Mouse (Mus musculus): ENCODE data around the gene Cpeb4. TPM values are rescaled to one million over a fixed set of nuclear protein-coding genes. Genes with fewer than 3 reads are reported as not detected.
A peak's percentile ranks its signal among the peaks of the same experiment; 100 is the strongest.

The Cpeb4 gene
- polyA plus RNA-seq (2016; fragmentation: Nextera tagmentation; extraction: Ambion mirVana), result 11.7 and 14.0 TPM in 2 replicates

- peaks cover 27% of the 10 kb centered on the region for H3K4me1 ChIP-seq
- no peak for ATAC-seq (ENCODE audit: low FRiP score)
- H3K27me3 ChIP-seq, result no peaks in the 10 kb centered on the region
- H3K36me3 ChIP-seq (replicated peaks), result no peaks in the 10 kb centered on the region
- peak within 1 kb of the TSS; percentile 79 for H3K9ac ChIP-seq
- H3K27ac ChIP-seq, result peak within 1 kb of the TSS; percentile 54
- peak within 1 kb of the TSS; percentile 59 for H3K4me3 ChIP-seq (replicated peaks)
- H3K4me2 ChIP-seq, result peak within 1 kb of the TSS; percentile 82
- no peaks in the 10 kb centered on the region for H3K9me3 ChIP-seq
- WGBS, result 87% methylated on average over 4 of the region's 4 CpGs
Measured at GRCm38 (mm10) chr11:31871911-31872310, at the start of gene Cpeb4. Gene Cpeb4 (plus strand): TSS chr11:31872211.

GRCm38 (mm10) chr11:31822556-31822955 is 49.5 kb upstream of the Cpeb4 start:
- Histone ChIP-seq H3K9me3 (no peaks in the 10 kb centered on the region), H3K4me2 (no peak overlapping the region), H3K36me3 (replicated peaks) (no peaks in the 10 kb centered on the region), H3K4me1 (peaks cover 15% of the 10 kb centered on the region), H3K27me3 (no peaks in the 10 kb centered on the region), H3K4me3 (replicated peaks) (no peak overlapping the region), H3K27ac (no peak overlapping the region), H3K9ac (no peak overlapping the region)
- no peak for ATAC-seq (ENCODE audit: low FRiP score)
- 89% methylated on average over 9 of the region's 9 CpGs for WGBS

GRCm38 (mm10) chr11:31823513-31823912 is 48.5 kb upstream of the Cpeb4 start:
- Histone ChIP-seq H3K4me1 (peaks cover 10% of the 10 kb centered on the region; the same call in 1 of the 2 replicates), H3K9ac (no peak overlapping the region), H3K4me3 (replicated peaks) (no peak overlapping the region), H3K9me3 (no peaks in the 10 kb centered on the region), H3K36me3 (replicated peaks) (no peaks in the 10 kb centered on the region), H3K4me2 (no peak overlapping the region), H3K27me3 (no peaks in the 10 kb centered on the region), H3K27ac (no peak overlapping the region)
- ATAC-seq (ENCODE audit: low FRiP score), result no peak
- WGBS, result 92% methylated on average over 7 of the region's 7 CpGs

GRCm38 (mm10) chr11:31824504-31825166 is 47.4 kb upstream of the Cpeb4 start:
- Histone ChIP-seq H3K27ac (no peak overlapping the region), H3K4me1 (peaks cover 10% of the 10 kb centered on the region; the same call in 1 of the 2 replicates), H3K4me3 (replicated peaks) (no peak overlapping the region), H3K36me3 (replicated peaks) (no peaks in the 10 kb centered on the region), H3K9me3 (no peaks in the 10 kb centered on the region), H3K9ac (no peak overlapping the region), H3K4me2 (no peak overlapping the region), H3K27me3 (no peaks in the 10 kb centered on the region)
- ATAC-seq (ENCODE audit: low FRiP score), result no peak
- 86% methylated on average over 14 of the region's 14 CpGs for WGBS

- H3K4me1 ChIP-seq, result peaks cover 11% of the 10 kb centered on the region
- WGBS, result 73% methylated on average over 4 of the region's 4 CpGs
- 0 out of 2 replicates have a peak, but pooled peaks have one; percentile 20 for ATAC-seq (ENCODE audit: low FRiP score)
- no peak overlapping the region for H3K4me3 ChIP-seq (replicated peaks)
- H3K4me2 ChIP-seq, result no peak overlapping the region
- H3K27me3 ChIP-seq, result no peaks in the 10 kb centered on the region
- H3K9me3 ChIP-seq, result no peaks in the 10 kb centered on the region
- H3K27ac ChIP-seq, result no peak overlapping the region
- H3K36me3 ChIP-seq (replicated peaks), result no peaks in the 10 kb centered on the region
- no peak overlapping the region for H3K9ac ChIP-seq
Measured at GRCm38 (mm10) chr11:31828011-31828770, 43.8 kb upstream of the Cpeb4 start.

- WGBS, result 88% methylated on average over 2 of the region's 2 CpGs
- H3K4me3 ChIP-seq (replicated peaks), result no peak overlapping the region
- no peak for ATAC-seq (ENCODE audit: low FRiP score)
Measured at GRCm38 (mm10) chr11:31828771-31829072, 43.3 kb upstream of the Cpeb4 start.

GRCm38 (mm10) chr11:31830213-31831151 is 41.5 kb upstream of the Cpeb4 start:
- H3K4me3 ChIP-seq (replicated peaks), result no peak overlapping the region
- no peaks in the 10 kb centered on the region for H3K9me3 ChIP-seq
- WGBS, result 44% methylated on average over 10 of the region's 10 CpGs
- H3K27me3 ChIP-seq, result no peaks in the 10 kb centered on the region
- H3K27ac ChIP-seq, result peak overlapping the region; percentile 56
- peaks cover 11% of the 10 kb centered on the region for H3K4me1 ChIP-seq
- H3K9ac ChIP-seq, result no peak overlapping the region
- H3K4me2 ChIP-seq, result no peak overlapping the region
- no peaks in the 10 kb centered on the region for H3K36me3 ChIP-seq (replicated peaks)
- ATAC-seq (ENCODE audit: low FRiP score), result no peak

More at GRCm38 (mm10) chr11:31828771-31829072, 43.3 kb upstream of the Cpeb4 start:
- Histone ChIP-seq H3K9me3 (no peaks in the 10 kb centered on the region), H3K36me3 (replicated peaks) (no peaks in the 10 kb centered on the region), H3K4me1 (peaks cover 11% of the 10 kb centered on the region), H3K27ac (no peak overlapping the region), H3K9ac (no peak overlapping the region), H3K27me3 (no peaks in the 10 kb centered on the region), H3K4me2 (no peak overlapping the region)

GRCm38 (mm10) chr11:31831451-31831850 is 40.6 kb upstream of the Cpeb4 start:
- no peaks in the 10 kb centered on the region for H3K27me3 ChIP-seq
- H3K36me3 ChIP-seq (replicated peaks), result no peaks in the 10 kb centered on the region
- H3K9ac ChIP-seq, result no peak overlapping the region
- 87% methylated on average over 5 of the region's 5 CpGs for WGBS
- no peak for ATAC-seq (ENCODE audit: low FRiP score)
- H3K4me2 ChIP-seq, result no peak overlapping the region
- H3K9me3 ChIP-seq, result no peaks in the 10 kb centered on the region
- no peak overlapping the region for H3K27ac ChIP-seq
- peaks cover 11% of the 10 kb centered on the region for H3K4me1 ChIP-seq
- H3K4me3 ChIP-seq (replicated peaks), result no peak overlapping the region

GRCm38 (mm10) chr11:31831983-31832382 is 40.0 kb upstream of the Cpeb4 start:
- no peaks in the 10 kb centered on the region for H3K27me3 ChIP-seq
- H3K4me3 ChIP-seq (replicated peaks), result no peak overlapping the region
- peaks cover 11% of the 10 kb centered on the region for H3K4me1 ChIP-seq
- WGBS, result 95% methylated on average over 5 of the region's 5 CpGs
- H3K9ac ChIP-seq, result no peak overlapping the region
- H3K4me2 ChIP-seq, result no peak overlapping the region
- H3K36me3 ChIP-seq (replicated peaks), result no peaks in the 10 kb centered on the region
- ATAC-seq (ENCODE audit: low FRiP score), result no peak
- H3K27ac ChIP-seq, result no peak overlapping the region
- H3K9me3 ChIP-seq, result no peaks in the 10 kb centered on the region

- no peak for ATAC-seq (ENCODE audit: low FRiP score)
- Histone ChIP-seq H3K27me3 (no peaks in the 10 kb centered on the region), H3K9ac (no peak overlapping the region), H3K4me1 (peaks cover 11% of the 10 kb centered on the region), H3K4me2 (no peak overlapping the region), H3K36me3 (replicated peaks) (no peaks in the 10 kb centered on the region), H3K9me3 (no peaks in the 10 kb centered on the region), H3K27ac (no peak overlapping the region), H3K4me3 (replicated peaks) (no peak overlapping the region)
- WGBS, result 89% methylated on average over 7 of the region's 7 CpGs
Measured at GRCm38 (mm10) chr11:31832439-31832980, 39.5 kb upstream of the Cpeb4 start.

- ATAC-seq (ENCODE audit: low FRiP score), result no peak
- Histone ChIP-seq H3K9ac (no peak overlapping the region), H3K4me3 (replicated peaks) (no peak overlapping the region), H3K4me2 (no peak overlapping the region), H3K9me3 (no peaks in the 10 kb centered on the region), H3K27me3 (no peaks in the 10 kb centered on the region), H3K36me3 (replicated peaks) (no peaks in the 10 kb centered on the region), H3K27ac (no peak overlapping the region), H3K4me1 (peaks cover 14% of the 10 kb centered on the region)
- WGBS, result 43% methylated on average over 2 of the region's 2 CpGs
Measured at GRCm38 (mm10) chr11:31833506-31833905, 38.5 kb upstream of the Cpeb4 start.

- WGBS, result 85% methylated on average over 3 of the region's 3 CpGs
- Histone ChIP-seq H3K27me3 (no peaks in the 10 kb centered on the region), H3K36me3 (replicated peaks) (no peaks in the 10 kb centered on the region), H3K4me1 (peaks cover 22% of the 10 kb centered on the region), H3K4me2 (no peak overlapping the region), H3K27ac (no peak overlapping the region), H3K9ac (no peak overlapping the region), H3K4me3 (replicated peaks) (no peak overlapping the region), H3K9me3 (no peaks in the 10 kb centered on the region)
- no peak for ATAC-seq (ENCODE audit: low FRiP score)
Measured at GRCm38 (mm10) chr11:31835352-31835751, 36.7 kb upstream of the Cpeb4 start.

Measured in forebrain, embryonic 12.5 days (tissue).